ENCODE assay signal across 8 mouse cellular contexts in genomic region chr7:6784340-6785073, GRCm38 (mm10). TPM values are rescaled to one million over a fixed set of nuclear protein-coding genes. Genes with fewer than 3 reads are reported as not detected.
DNase-seq lines count a peak whose midpoint lies in the region; ATAC-seq lines count a peak whose summit lies in the region.
"Had no signal": no experiment of that assay in that cellular context is flagged by ENCODE, and none has a peak within 500 bp of the region (broad histone marks: within the 10 kb centered on the region; RNA-seq: fewer than 3 reads in every experiment).

No protein-coding gene starts in this region.

- H3K27me3 ChIP-seq in lung, embryonic 16.5 days (ENCODE audit: control insufficient read depth, insufficient read depth, low read depth, low read length) = no peaks in the 10 kb centered on the region
- H3K27me3 ChIP-seq in forebrain, embryonic 14.5 days (replicated peaks; ENCODE audit: control insufficient read depth, insufficient read depth, low read length) = no peaks in the 10 kb centered on the region
- H3K27me3 ChIP-seq in limb, embryonic 12.5 days = no peaks in the 10 kb centered on the region

- peak overlapping the region; percentile 91 for H3K27ac ChIP-seq in lung, embryonic 16.5 days (ENCODE audit: low read length)
- H3K27ac ChIP-seq in forebrain, embryonic 14.5 days (ENCODE audit: low read depth, low read length) = peak overlapping the region; percentile 39; the same call in 1 of the 2 replicates
- peak overlapping the region; percentile 88 for H3K27ac ChIP-seq in limb, embryonic 12.5 days

- no peaks in the 10 kb centered on the region for H3K9me3 ChIP-seq in lung, embryonic 16.5 days (ENCODE audit: control insufficient read depth, low read length)
- H3K9me3 ChIP-seq in forebrain, embryonic 14.5 days (replicated peaks; ENCODE audit: control insufficient read depth, low read length) = no peaks in the 10 kb centered on the region
- H3K9me3 ChIP-seq in limb, embryonic 12.5 days = no peaks in the 10 kb centered on the region

- peak overlapping the region; percentile 20; the same call in 1 of the 2 replicates for H3K4me2 ChIP-seq in lung, embryonic 16.5 days (ENCODE audit: low read depth, low read length)
- H3K4me2 ChIP-seq in forebrain, embryonic 14.5 days (ENCODE audit: low read length) = no peak overlapping the region
- H3K4me2 ChIP-seq in limb, embryonic 12.5 days = peak overlapping the region; percentile 32

- H3K36me3 ChIP-seq in lung, embryonic 16.5 days (ENCODE audit: control insufficient read depth, insufficient read depth, low read length) = no peaks in the 10 kb centered on the region
- H3K36me3 ChIP-seq in forebrain, embryonic 14.5 days (ENCODE audit: control insufficient read depth, insufficient read depth, low read length) = no peaks in the 10 kb centered on the region
- H3K36me3 ChIP-seq in limb, embryonic 12.5 days = no peaks in the 10 kb centered on the region

- peaks cover 28% of the 10 kb centered on the region for H3K4me1 ChIP-seq in lung, embryonic 16.5 days (replicated peaks; ENCODE audit: control insufficient read depth, insufficient read depth, low read length)
- H3K4me1 ChIP-seq in forebrain, embryonic 14.5 days (ENCODE audit: control insufficient read depth, insufficient read depth, low read length) = peaks cover 11% of the 10 kb centered on the region
- H3K4me1 ChIP-seq in limb, embryonic 12.5 days (replicated peaks) = peaks cover 47% of the 10 kb centered on the region

- peak; percentile 66 for ATAC-seq in lung, embryonic 16.5 days (ENCODE audit: low read depth)
- ATAC-seq in forebrain, embryonic 14.5 days = peak; percentile 44
- ATAC-seq in limb, embryonic 12.5 days (ENCODE audit: insufficient number of reproducible peaks, insufficient read depth, low FRiP score, low TSS enrichment, low read depth) = peak; percentile 55; the same call in 1 of the 2 replicates

- peak overlapping the region; percentile 49 for H3K9ac ChIP-seq in lung, embryonic 16.5 days (ENCODE audit: low read length)
- no peak overlapping the region for H3K9ac ChIP-seq in forebrain, embryonic 14.5 days (ENCODE audit: low read length)
- no peak overlapping the region for H3K9ac ChIP-seq in limb, embryonic 12.5 days (replicated peaks)

- WGBS in lung, embryonic 16.5 days = 11% methylated on average over 8 of the region's 8 CpGs
- 3% methylated on average over 8 of the region's 8 CpGs for WGBS in forebrain, embryonic 14.5 days
- 8% methylated on average over 8 of the region's 8 CpGs for WGBS in limb, embryonic 12.5 days

- H3K4me3 ChIP-seq in lung, embryonic 16.5 days (ENCODE audit: low read length) = no peak overlapping the region
- H3K4me3 ChIP-seq in forebrain, embryonic 14.5 days (ENCODE audit: low read depth, low read length) = no peak overlapping the region
- H3K4me3 ChIP-seq in limb, embryonic 12.5 days (replicated peaks) = no peak overlapping the region

- DNase-seq in lung, postnatal 10 days = no peak
- DNase-seq in forebrain, embryonic 14.5 days (ENCODE audit: low spot score) = peak; percentile 31
- DNase-seq in testis, postnatal 14 days (ENCODE audit: low spot score) = peak; percentile 48
- no peak for DNase-seq in left cerebral cortex, adult 8-10 months (ENCODE audit: low spot score in 2 of 2)
- no peak for DNase-seq in ovary, postnatal 14 days (ENCODE audit: low spot score)
- DNase-seq: lung, adult 18-20 months had no signal

RNA-seq across cellular contexts. Expression of gene Usp29, which starts 54.1 kb away (rescaled TPM):
- polyA plus RNA-seq in lung, embryonic 16.5 days (2015; fragmentation: Nextera tagmentation; extraction: Ambion mirVana) = 3.5 and 5.1 TPM in 2 replicates
- 15.5 and 21.9 TPM in 2 replicates for polyA plus RNA-seq in forebrain, embryonic 14.5 days (2014; fragmentation: Nextera tagmentation; extraction: Ambion mirVana)
- 15.4 and 15.8 TPM in 2 replicates for polyA plus RNA-seq in limb, embryonic 12.5 days (2016; fragmentation: Nextera tagmentation; extraction: Ambion mirVana)
- total RNA-seq in left cerebral cortex, adult 8-10 months (2022) = 10 to 100 TPM; 45.1 to 54.2 (median 45.9) TPM

RNA-seq across cellular contexts. Expression of gene Peg3, which starts 54.3 kb away (rescaled TPM):
- 102 and 119 TPM in 2 replicates for polyA plus RNA-seq in lung, embryonic 16.5 days (2015; fragmentation: Nextera tagmentation; extraction: Ambion mirVana)
- 51.1 and 72.9 TPM in 2 replicates for polyA plus RNA-seq in forebrain, embryonic 14.5 days (2014; fragmentation: Nextera tagmentation; extraction: Ambion mirVana)
- 217 and 263 TPM in 2 replicates for polyA plus RNA-seq in limb, embryonic 12.5 days (2016; fragmentation: Nextera tagmentation; extraction: Ambion mirVana)
- total RNA-seq in left cerebral cortex, adult 8-10 months (2022) = 100 to 1,000 TPM; 200 to 223 (median 214) TPM

Comparison
In these comparisons a context has a peak if more than half of its experiments do, and no peak if none do; other contexts are left out.
1. H3K27ac ChIP-seq: peak in every context shown above with its lines; median percentile 91 in lung, embryonic 16.5 days; 88 in limb, embryonic 12.5 days; 39 in forebrain, embryonic 14.5 days.
2. DNase-seq: peak in forebrain, embryonic 14.5 days (single experiment) and testis, postnatal 14 days (single experiment); none in lung, postnatal 10 days (single experiment), left cerebral cortex, adult 8-10 months (0 of 2) and ovary, postnatal 14 days (single experiment).
3. Peak in every context shown above with its lines, with median percentiles within 50 percentile points of each other: ATAC-seq.